Mouse (Mus musculus) splenic B cell, adult 2 months (primary cell): ENCODE measurements around the gene Oosp2.

Experiments
- DNase-seq: peaks from one replicate; pipeline ENCODE4 v3.0.0-alpha.2; 2011; ENCODE audit warnings: low read depth, low spot score
- H3K27me3 ChIP-seq: 2 replicates; pipeline ENCODE4 v1.6.1; 2012; ENCODE audit warnings: mild to moderate bottlenecking, low read length, moderate library complexity, mixed read lengths; ENCODE audit not compliant: control insufficient read depth, poor library complexity, insufficient read depth, severe bottlenecking
- H3K36me3 ChIP-seq: 2 replicates; pipeline ENCODE4 v1.6.1; 2012; ENCODE audit warnings: mild to moderate bottlenecking, low read length, moderate library complexity, mixed read lengths; ENCODE audit not compliant: control insufficient read depth, poor library complexity, insufficient read depth, severe bottlenecking

Gene Oosp2

DNA sequence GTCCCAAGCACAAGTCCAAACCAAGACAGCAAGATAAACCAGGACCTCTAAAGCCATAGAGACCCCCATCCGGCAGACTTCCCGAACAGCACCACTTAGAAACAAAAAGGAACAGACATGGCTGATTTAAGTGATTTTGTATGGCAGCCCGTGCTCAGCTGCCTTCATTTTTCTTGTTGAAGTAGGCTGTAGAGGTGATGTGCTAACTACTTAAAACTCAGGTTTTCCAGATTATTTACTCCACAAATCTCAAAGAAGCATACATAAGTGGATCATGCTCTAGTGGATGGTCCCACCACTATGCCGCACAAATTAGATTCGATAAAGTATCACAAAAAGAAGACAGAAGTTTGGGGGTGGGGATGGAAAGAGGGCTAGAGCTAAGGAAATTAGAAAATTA, at the start of gene Oosp2:
TSS of gene Oosp2 (minus strand) at position 101 of the 400 bp plus-strand sequence.
- no peak for DNase-seq
- H3K36me3 ChIP-seq, result no peaks in the 10 kb centered on the region
- no peaks in the 10 kb centered on the region for H3K27me3 ChIP-seq

DNA sequence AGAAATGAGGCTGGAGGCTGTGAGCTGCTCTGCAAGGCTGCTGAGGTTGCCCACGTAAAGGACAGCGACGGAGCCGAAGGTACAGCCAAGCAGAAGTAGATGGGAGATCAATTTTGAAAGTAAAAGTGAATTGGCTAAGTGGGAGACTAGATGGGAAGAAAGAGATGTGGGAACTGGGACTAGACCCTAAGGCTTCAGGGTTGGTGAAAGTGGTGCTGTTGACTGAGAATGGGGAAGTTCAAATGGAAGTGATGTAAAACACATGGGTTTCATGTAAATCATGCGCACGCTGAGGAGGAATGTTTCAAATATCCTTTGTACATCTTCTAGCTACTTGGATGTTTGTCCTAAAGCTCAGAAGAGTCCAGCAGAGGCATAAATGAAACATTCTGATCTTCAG, 38.0 kb upstream of the Oosp2 start:
- Histone ChIP-seq H3K36me3 (no peaks in the 10 kb centered on the region), H3K27me3 (no peaks in the 10 kb centered on the region)
- DNase-seq, result peak; percentile 29

DNA sequence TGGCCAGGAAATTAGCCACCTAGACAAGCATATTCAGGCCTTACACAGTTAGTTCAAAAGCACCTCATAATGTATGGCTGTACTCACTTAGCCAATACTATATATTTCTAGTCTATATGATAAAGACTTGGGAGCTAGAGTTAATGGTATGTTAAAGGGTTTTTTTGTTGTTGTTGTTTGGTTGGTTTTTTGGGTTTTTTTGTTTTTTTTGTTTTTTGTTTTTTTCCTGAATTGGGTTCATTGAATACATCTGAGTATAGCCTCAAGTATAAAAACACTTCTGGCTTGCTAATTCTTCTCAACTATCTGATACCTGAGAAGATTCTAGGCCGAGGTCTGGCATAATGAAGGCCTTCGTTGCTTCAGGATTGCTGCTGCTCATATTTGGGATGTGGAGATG, 36.4 kb upstream of the Oosp2 start, which contains the start of gene Oosp3:
TSS of gene Oosp3 (plus strand) at position 301 of the 400 bp plus-strand sequence.
- no peak for DNase-seq
- Histone ChIP-seq H3K27me3 (no peaks in the 10 kb centered on the region), H3K36me3 (no peaks in the 10 kb centered on the region)

GRCm38 (mm10) chr19:11691454-11691853, 31.1 kb upstream of the Oosp2 start:
- Histone ChIP-seq H3K36me3 (no peaks in the 10 kb centered on the region), H3K27me3 (no peaks in the 10 kb centered on the region)
- DNase-seq, result peak; percentile 52

DNA sequence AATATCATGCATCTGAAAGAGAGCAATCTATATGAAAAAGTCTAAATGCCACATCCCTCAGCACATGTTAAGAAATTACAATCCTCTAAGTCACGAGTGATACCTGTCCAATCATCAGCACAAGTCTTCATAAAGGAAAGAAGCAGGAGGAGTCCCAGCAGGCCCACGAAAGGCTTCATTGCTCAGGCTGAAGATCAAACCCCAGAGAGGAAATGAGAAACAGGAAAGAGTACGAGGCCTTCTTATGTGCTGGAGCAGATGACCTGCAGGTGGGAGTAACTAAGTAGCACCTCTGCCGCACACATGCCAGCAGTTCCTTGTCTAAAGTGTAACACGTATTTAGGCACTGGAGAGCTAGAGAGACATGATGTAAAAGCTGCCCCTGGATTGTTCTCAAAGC, 30.5 kb upstream of the Oosp2 start, which contains the start of gene Oosp1:
TSS of gene Oosp1 (minus strand) at position 312 of the 400 bp plus-strand sequence.
- peak; percentile 71 for DNase-seq
- Histone ChIP-seq H3K27me3 (no peaks in the 10 kb centered on the region), H3K36me3 (no peaks in the 10 kb centered on the region)

- H3K36me3 ChIP-seq, result no peaks in the 10 kb centered on the region
- H3K27me3 ChIP-seq, result no peaks in the 10 kb centered on the region
- DNase-seq, result no peak
Observed at GRCm38 (mm10) chr19:11661562-11661961, 1.2 kb upstream of the Oosp2 start.

- no peaks in the 10 kb centered on the region for H3K36me3 ChIP-seq
- DNase-seq, result no peak
- H3K27me3 ChIP-seq, result no peaks in the 10 kb centered on the region
Observed at GRCm38 (mm10) chr19:11659142-11659541, 1.2 kb downstream of the Oosp2 start.

GRCm38 (mm10) chr19:11649564-11649963, 10.8 kb downstream of the Oosp2 start:
- Histone ChIP-seq H3K27me3 (no peaks in the 10 kb centered on the region), H3K36me3 (no peaks in the 10 kb centered on the region)
- no peak for DNase-seq

GRCm38 (mm10) chr19:11646166-11646565, 14.2 kb downstream of the Oosp2 start:
- Histone ChIP-seq H3K36me3 (no peaks in the 10 kb centered on the region), H3K27me3 (no peaks in the 10 kb centered on the region)
- DNase-seq, result no peak

GRCm38 (mm10) chr19:11640732-11641131, 19.6 kb downstream of the Oosp2 start, which contains the start of gene Ms4a3:
TSS of gene Ms4a3 (minus strand) at chr19:11640851.
- Histone ChIP-seq H3K36me3 (no peaks in the 10 kb centered on the region), H3K27me3 (no peaks in the 10 kb centered on the region)
- DNase-seq, result no peak

- no peaks in the 10 kb centered on the region for H3K36me3 ChIP-seq
- no peak for DNase-seq
- no peaks in the 10 kb centered on the region for H3K27me3 ChIP-seq
Observed at GRCm38 (mm10) chr19:11639038-11639437, 21.3 kb downstream of the Oosp2 start.

GRCm38 (mm10) chr19:11635572-11635971, 24.8 kb downstream of the Oosp2 start:
- no peaks in the 10 kb centered on the region for H3K27me3 ChIP-seq
- DNase-seq, result no peak
- H3K36me3 ChIP-seq, result no peaks in the 10 kb centered on the region

- DNase-seq, result no peak
- Histone ChIP-seq H3K27me3 (no peaks in the 10 kb centered on the region), H3K36me3 (no peaks in the 10 kb centered on the region)
Observed at GRCm38 (mm10) chr19:11634330-11634729, 26.0 kb downstream of the Oosp2 start.

GRCm38 (mm10) chr19:11633732-11634131, 26.6 kb downstream of the Oosp2 start:
- no peaks in the 10 kb centered on the region for H3K27me3 ChIP-seq
- no peak for DNase-seq
- no peaks in the 10 kb centered on the region for H3K36me3 ChIP-seq

DNA sequence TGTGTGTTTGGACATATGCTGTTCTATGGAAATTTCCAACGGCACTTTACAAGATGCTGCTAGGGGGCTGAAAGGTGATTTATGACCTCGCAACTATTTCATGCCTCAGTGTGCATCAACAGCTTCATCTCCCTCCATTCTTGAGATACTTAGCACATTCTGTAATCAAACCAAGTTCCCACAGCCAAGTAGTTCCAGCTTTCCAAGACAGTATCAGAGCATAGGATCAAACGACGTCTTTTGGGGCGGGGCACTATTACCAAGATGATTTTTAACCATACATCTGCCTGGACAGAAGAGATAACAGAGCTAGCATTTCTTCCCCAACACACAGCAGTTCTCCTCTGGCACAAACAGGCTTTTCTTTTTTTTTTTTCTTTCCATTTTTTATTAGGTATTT, 35.1 kb downstream of the Oosp2 start:
- no peaks in the 10 kb centered on the region for H3K36me3 ChIP-seq
- no peaks in the 10 kb centered on the region; the same call in 1 of the 2 replicates for H3K27me3 ChIP-seq
- DNase-seq, result no peak

DNA sequence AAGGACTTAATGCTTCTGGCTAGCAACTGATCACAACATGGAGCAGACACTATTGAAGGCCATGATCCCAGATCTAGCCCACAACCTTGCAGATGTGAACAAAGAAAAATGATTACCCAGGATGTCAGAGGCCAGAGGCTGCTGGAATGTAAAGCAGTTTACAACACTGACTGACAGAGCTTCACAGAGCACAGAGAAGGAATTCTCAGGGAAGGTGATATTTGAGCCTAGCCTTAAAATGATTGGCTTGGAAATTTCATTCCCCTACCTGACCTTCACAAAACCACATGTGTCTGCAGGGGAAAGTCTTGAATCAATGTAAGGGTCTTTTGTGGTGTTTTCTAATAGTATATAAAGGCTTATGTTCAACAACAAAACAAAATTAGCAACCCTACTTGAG, 35.6 kb downstream of the Oosp2 start:
- no peak for DNase-seq
- no peaks in the 10 kb centered on the region for H3K36me3 ChIP-seq
- H3K27me3 ChIP-seq, result no peaks in the 10 kb centered on the region; the same call in 1 of the 2 replicates
